Mouse (Mus musculus): ENCODE results near the gene Pdzd9.
"Not testable (repeated sequence)": the region's sequence is repeated elsewhere in the genome, so short reads cannot be mapped to it uniquely, and the experiment has no call there.

The Pdzd9 gene

GRCm38 (mm10) chr7:120670153-120670875 is at the start of gene Pdzd9:
Gene Pdzd9, minus strand, starts transcription at chr7:120670343.
- peak; percentile 29 to 76 for DNase-seq (ENCODE audit: low spot score in 2 of 2)

DNA sequence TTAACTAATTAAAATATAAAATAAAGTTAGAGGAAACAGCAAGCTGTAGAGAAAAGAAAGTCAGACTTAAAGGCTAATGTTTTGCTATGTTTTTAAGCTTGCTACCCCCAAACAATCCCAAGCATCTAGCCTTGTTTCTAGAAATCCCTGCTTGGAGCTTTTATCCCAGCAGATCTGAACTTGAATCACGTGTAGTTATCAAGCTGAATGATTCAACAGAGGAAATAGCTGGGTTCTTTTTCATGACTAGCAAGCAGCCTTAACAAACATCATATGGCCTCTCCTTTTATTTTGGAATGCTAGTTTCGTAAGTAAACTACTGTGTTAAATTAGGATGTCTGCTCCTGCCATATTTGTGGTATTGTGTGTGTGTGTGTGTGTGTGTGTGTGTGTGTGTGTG is 47.1 kb upstream of the Pdzd9 start:
- no peak for DNase-seq (ENCODE audit: low spot score in 2 of 2)

GRCm38 (mm10) chr7:120713951-120714350 is 43.8 kb upstream of the Pdzd9 start:
- not testable (repeated sequence) for DNase-seq (ENCODE audit: low spot score in 2 of 2)

- DNase-seq (ENCODE audit: low spot score in 2 of 2), result no peak
Observed at GRCm38 (mm10) chr7:120713225-120713624, 43.1 kb upstream of the Pdzd9 start.

DNA sequence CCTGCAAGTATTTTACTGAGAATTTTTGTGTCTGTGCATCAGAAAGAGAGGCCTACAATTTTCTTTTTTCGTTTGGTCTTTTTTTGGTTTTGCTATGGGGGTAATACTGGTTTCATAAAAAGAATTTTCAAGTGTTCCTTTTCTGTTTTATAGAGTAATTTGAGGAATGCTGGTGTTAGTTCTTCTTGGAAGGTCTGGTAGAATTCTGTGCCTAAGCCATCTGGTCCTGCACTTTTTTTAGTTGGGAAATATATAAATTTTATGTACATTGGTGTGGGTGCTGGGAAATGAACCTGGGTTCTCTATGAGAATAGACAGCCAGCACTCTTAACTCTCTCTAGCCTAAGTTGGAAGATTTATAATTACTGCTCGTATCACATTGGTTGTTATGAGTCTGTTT is 41.9 kb upstream of the Pdzd9 start:
- DNase-seq (ENCODE audit: low spot score in 2 of 2), result no peak

- DNase-seq (ENCODE audit: low spot score in 2 of 2), result no peak
Observed at GRCm38 (mm10) chr7:120703888-120704287, 33.7 kb upstream of the Pdzd9 start.

- DNase-seq (ENCODE audit: low spot score in 2 of 2), result no peak
Observed at GRCm38 (mm10) chr7:120699586-120699985, 29.4 kb upstream of the Pdzd9 start.

DNA sequence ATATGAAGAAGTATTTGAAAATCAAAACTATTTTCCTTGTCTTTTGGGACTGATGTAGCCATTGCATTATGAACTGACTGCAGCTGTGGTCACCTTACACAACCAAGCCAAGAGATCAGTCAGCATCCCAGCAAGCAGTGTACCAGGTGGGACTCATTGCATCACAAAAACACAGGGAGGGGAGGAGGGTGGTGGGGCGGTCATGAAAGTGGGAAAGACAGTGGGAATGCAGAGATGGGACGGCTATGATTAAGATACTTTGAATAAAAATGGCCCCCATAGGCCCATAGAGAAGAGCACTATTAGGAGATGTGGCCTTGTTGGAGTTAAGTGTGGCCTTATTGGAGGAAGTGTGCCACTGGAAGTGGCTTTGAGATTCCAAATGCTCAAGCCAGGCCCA is 26.2 kb upstream of the Pdzd9 start:
- DNase-seq (ENCODE audit: low spot score in 2 of 2), result no peak

DNA sequence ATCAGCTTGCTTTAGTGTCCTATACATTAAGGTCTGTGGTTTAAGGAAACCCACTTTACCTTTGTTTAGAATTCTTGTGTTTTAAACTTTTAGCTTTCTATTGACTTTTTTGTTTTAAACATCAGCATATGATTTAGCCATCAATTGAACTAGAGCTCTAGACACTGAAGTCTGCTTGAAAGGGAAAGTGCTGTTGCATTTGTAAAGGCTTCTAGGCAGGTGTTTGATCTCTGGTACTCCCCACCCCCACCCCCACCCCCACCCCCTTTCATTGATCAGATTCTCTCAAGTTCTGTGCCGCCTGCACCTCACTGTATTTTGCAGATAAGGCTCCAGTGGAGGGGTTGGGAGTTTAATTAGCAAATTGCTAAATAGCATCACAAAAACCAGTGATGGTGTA is 25.5 kb upstream of the Pdzd9 start:
- no peak for DNase-seq (ENCODE audit: low spot score in 2 of 2)

DNA sequence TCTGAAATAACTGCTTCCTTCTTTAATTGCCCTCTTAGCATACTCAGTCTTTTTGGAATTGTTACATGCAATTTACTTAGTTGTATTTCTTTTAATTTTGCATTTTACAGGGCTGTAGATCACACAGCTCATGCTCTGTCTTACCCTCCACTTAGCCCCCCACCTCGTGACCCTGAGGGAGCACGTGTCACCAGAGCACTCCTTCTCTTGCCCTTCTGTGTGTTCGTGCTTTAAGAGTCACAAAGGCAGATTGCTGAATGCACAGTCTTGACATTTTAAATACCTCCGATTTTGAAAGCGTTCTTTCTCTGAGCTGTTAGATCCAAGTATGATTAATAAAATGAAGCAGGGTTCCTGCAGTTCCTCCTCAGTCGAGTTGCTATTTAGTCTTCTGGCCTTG is 25.1 kb upstream of the Pdzd9 start:
- DNase-seq (ENCODE audit: low spot score in 2 of 2), result no peak

DNA sequence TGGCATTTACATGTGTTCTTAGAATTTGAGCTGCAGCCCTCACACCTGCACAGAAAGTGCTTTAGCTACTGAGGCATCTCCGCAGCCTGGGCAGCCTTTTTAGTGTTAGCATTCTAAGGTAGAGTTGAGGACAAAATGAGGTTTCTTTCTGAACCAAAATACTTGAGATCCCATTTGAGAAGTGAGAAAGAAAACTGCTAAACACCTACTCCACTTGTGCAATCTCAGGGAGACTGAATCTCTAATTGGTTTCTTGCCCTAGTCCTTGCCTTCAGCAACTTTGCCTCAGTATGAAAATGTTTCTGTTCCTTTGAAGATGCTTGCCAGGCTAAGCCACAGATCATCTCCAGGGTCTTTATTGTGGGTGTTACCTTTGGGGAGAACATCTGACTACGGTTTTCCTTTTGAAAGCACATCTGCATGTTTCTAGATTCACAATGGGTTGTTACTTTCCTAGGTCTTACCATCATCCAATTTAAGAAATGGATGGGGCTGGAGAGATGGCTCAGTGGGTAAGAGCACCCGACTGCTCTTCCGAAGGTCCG is 23.8 kb upstream of the Pdzd9 start:
- no peak for DNase-seq (ENCODE audit: low spot score in 2 of 2)

GRCm38 (mm10) chr7:120690634-120691033 is 20.5 kb upstream of the Pdzd9 start:
- DNase-seq (ENCODE audit: low spot score in 2 of 2), result no peak

DNA sequence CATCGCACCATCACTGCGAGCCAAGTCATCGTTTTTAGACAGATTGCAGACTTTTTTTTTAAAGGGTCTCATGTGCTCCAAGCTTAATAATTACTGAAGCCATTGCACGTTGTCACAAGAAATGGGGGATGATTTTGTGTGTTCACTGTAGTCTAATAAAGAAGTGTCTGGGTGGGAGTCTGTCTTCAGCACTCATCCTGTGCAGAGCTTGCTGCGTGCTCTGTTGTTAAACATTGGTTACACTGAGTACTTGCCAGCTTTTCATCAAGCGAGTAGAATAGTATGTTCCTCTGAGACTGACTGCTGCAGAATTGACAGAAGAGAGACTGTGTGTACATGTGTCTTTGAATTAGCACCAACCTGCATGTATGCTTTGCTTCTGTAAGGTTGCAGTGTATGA is 15.1 kb upstream of the Pdzd9 start:
- DNase-seq (ENCODE audit: low spot score in 2 of 2), result no peak

DNA sequence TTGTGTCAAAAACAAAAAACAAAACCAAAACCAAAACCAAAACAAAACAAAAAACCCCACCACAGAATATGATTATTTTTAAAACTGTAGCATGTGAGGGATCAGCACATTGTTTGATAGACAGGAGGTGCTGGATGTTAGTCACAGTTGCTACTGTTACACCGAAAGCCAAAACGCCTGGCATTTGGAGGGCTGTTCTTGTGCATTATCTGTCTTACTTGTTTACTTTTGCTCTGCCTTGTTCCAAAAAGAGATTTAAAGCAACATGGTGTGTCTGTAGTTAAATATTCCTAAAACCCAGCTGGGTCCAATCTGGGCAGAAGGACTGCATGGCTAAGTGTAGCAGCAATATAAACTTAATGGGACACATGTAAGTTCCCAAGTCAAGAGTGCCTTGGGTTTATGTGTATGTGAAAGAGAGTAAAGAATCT is 14.6 kb upstream of the Pdzd9 start:
- no peak for DNase-seq (ENCODE audit: low spot score in 2 of 2)

DNA sequence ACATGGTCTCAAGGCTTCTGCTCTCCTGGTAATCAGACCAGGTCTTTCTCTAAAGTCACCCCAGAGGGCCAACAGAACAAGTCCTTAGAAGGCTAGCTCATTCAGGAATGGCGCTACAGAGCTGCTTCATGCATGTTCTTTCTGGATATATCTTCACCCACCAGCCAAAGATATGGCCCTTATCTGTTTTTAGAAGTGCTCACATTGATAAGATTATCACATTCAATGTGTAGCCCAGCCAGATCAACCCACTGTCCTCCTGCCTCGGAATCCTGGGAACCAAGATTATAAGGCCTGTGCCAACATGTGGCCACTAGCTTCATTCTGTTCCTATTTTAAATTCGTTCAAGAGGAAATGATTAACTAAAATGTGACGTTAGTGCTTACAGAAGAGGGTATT is 11.9 kb upstream of the Pdzd9 start:
- no peak for DNase-seq (ENCODE audit: low spot score in 2 of 2)

DNA sequence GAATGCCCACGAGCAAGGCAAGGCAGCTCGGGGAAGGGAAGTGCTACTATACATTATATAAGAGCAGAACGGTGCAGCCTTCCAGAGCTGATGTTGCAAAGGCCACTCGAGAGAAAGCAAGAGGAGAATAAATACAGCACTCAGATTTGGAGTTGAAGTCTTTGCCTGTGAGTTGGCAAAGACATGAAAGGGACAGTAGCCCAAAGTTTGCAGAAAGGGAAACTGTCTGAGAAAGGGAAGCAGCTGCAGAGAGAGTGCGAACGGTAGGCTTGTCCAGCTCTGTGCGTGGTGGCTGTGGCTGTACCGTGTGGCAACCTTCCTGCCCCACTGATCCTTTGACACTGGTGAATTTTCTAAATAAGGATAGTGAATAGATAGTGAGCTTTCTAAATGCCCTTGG is 8.9 kb upstream of the Pdzd9 start:
- DNase-seq (ENCODE audit: low spot score in 2 of 2), result no peak

DNA sequence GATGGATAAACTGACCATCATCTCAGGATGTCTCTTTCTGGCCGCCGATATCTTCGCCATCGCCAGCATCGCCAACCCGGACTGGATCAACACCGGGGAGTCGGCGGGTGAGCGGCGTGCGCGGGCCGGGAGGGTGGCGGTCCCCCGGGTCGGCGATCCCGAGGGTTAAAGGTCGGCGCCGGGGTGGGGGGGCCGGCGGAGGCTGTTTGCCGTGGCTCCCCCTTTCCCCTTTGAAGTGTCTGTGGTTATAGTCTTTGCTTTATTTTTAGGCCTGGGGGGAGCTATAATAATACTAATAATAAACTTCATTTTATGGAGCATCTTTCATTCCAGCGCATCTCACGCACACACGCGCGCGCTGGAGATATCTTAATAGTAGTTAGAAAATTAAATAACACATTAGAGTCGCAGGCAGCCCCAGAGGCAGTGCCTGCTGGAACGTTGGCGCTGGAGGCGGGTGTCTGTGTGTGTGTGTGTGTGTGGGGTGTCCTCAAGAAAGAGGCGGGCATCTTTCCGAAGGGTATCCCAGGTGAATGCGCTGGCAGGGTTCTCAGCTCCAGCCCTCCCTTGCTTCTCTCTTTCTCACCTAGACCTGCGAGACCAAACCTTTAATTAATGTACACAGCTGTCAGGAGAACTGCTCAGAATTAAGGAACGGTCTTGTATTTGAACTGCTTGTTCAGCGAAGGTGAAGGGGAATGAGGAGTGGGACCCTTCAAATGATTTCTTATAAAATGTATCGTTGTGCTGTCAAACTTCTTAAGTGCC is 7.8 kb upstream of the Pdzd9 start:
- peak; percentile 39 to 41 for DNase-seq (ENCODE audit: low spot score in 2 of 2)

- DNase-seq (ENCODE audit: low spot score in 2 of 2), result peak; percentile 33 to 64
Observed at GRCm38 (mm10) chr7:120677001-120677643, 7.0 kb upstream of the Pdzd9 start, which contains the start of gene Mosmo. Gene Mosmo, plus strand, starts transcription at chr7:120677618.

DNA sequence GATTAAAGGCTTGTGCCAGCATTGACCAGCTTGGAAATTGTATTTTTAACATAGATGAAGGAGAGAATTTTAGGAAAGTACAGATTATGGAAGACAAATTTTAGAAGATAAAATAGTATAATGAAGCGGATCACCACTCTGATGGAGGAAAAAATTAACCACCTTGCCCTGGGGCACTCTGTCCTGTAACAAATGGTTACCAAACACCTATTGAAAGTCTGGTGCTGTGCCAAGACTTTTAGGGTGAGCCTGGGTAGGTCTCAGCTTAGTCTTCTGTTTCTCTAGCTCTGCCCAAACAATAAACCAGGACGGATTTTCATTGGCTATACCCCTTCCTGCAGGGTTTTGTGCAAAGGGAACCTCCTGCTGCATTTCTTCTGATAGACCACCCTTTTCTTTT is 1.1 kb upstream of the Pdzd9 start:
- DNase-seq (ENCODE audit: low spot score in 2 of 2), result no peak

DNA sequence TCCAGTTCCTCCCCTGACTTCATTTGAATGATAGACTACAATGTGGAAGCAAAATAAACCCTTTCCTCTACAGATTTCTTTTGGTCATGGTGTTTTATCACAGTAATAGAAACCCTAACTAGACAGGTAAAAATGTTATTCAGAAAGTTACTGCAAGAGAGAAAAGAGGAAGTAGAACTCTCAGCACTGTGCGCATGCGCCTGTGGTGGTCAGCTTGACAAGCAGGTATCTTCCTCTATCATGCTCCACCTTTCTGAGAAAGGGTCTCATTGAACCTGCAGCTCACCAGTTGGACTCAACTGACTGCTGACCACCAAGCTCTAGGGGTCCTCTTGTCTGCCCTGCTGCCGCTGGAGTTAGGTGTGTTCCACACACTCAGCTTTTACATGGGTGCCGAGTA is 8.1 kb downstream of the Pdzd9 start:
- DNase-seq (ENCODE audit: low spot score in 2 of 2), result no peak

DNA sequence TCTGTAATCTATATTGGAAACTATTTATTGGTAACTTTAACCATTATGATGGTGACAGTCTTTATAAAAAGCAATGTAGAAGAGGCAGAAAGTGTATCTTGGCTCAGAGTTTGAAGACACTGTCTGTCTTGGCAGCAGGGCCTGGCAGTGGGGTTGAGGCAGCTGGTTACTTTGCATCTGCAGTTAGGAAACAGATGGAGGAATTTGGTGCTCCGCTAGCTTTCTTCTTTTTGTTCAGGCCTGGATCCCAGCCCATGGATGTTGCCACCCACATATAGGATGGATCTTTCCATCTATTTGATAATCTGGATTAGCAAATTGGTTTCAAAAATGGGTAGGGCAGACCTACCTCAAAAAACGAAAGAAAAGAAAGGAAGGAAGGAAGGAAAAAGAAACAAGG is 22.3 kb downstream of the Pdzd9 start:
- no peak for DNase-seq (ENCODE audit: low spot score in 2 of 2)

GRCm38 (mm10) chr7:120643217-120643616 is 26.9 kb downstream of the Pdzd9 start:
- DNase-seq (ENCODE audit: low spot score in 2 of 2), result no peak

All from frontal cortex, postnatal 10 days (tissue).